Mouse (Mus musculus) midbrain, embryonic 15.5 days (tissue): ENCODE measurements at regions not wholly inside any gene's neighbourhood (a gene's known extent, or its start where the extent isn't known, plus 50 kb on each side); places are given as distances from the start of the nearest gene placed in this dataset.

Experiments used
- ATAC-seq: fragments of 200-750 bp; cut with Nextera tagmentation; replicated peaks from 2 replicates; pipeline ENCODE4 v1.8.0; 2017; ENCODE audit warnings: moderate TSS enrichment
- H3K27ac ChIP-seq: fragments of 300-500 bp; sonication (generic); 2 replicates; pipeline ENCODE4 v1.5.1; 2015; ENCODE audit warnings: mild to moderate bottlenecking, inconsistent platforms
- H3K27me3 ChIP-seq: fragments of 300-500 bp; sonication (generic); replicated peaks from 2 replicates; pipeline ENCODE4 v1.6.1; 2015; ENCODE audit warnings: inconsistent platforms
- H3K36me3 ChIP-seq: fragments of 300-500 bp; sonication (generic); replicated peaks from 2 replicates; pipeline ENCODE4 v1.6.1; 2015; ENCODE audit warnings: inconsistent platforms
- H3K4me1 ChIP-seq: fragments of 300-500 bp; sonication (generic); 2 replicates; pipeline ENCODE4 v1.6.1; 2015; ENCODE audit warnings: inconsistent platforms
- H3K4me2 ChIP-seq: fragments of 300-500 bp; sonication (generic); 2 replicates; pipeline ENCODE4 v1.6.1; 2015; ENCODE audit warnings: inconsistent platforms, mild to moderate bottlenecking, moderate library complexity
- H3K4me3 ChIP-seq: fragments of 300-500 bp; sonication (generic); 2 replicates; pipeline ENCODE4 v1.5.1; 2015; ENCODE audit warnings: mild to moderate bottlenecking, inconsistent platforms
- H3K9ac ChIP-seq: fragments of 300-500 bp; sonication (generic); 2 replicates; pipeline ENCODE4 v1.6.1; 2015; ENCODE audit warnings: mild to moderate bottlenecking, inconsistent platforms
- H3K9me3 ChIP-seq: fragments of 300-500 bp; sonication (generic); 2 replicates; pipeline ENCODE4 v1.6.1; 2016; ENCODE audit warnings: inconsistent platforms
- WGBS: fragments of 180-500 bp; shearing (Covaris S2); methylation state at CpG from one replicate; pipeline ENCODE4 v1.1.7; 2015; ENCODE audit warnings: mixed read lengths; 5-methylcytosine and 5-hydroxymethylcytosine counted together

GRCm38 (mm10) chr8:98955803-98956202 is 460.5 kb downstream of the Cdh8 start:
- Histone ChIP-seq H3K27me3 (no peaks in the 10 kb centered on the region), H3K27ac (no peak overlapping the region), H3K36me3 (no peaks in the 10 kb centered on the region), H3K9me3 (no peaks in the 10 kb centered on the region), H3K9ac (no peak overlapping the region), H3K4me1 (no peaks in the 10 kb centered on the region), H3K4me3 (no peak overlapping the region), H3K4me2 (no peak overlapping the region)
- WGBS: 52% methylated on average over 4 of the region's 4 CpGs
- ATAC-seq: no peak

DNA sequence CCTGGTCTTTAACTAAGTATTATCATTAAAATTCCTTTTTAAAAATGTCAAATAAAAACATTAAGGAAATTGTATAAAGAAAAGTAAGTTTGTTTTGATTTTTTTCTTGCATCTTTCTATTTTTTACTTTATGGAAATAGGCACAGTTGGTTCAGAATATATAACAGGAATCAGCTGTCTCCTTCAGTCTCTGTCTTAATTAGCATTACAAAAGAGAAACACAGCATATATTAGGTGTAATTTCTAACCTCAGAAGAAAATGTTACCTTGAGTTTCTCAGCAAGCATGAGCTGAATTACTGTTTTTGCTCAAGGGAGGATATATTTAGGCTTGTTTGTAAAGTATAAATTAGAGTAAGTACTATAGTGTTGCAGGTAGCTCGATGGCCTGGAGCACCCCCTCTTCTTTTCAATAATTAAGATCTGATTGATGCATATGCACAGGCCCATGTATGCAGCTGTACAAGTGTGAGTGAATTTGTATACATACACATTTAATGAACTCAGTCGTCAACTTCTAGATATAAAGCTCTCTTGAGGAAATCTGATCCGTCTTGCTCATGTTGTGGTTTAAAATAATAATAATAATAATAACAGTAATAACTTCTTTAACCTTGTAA is 503.0 kb downstream of the Cdh8 start:
- WGBS: 45% methylated on average over 3 of the region's 3 CpGs

GRCm38 (mm10) chr8:98893331-98893730 is 522.9 kb downstream of the Cdh8 start:
- no peaks in the 10 kb centered on the region for H3K36me3 ChIP-seq
- no peaks in the 10 kb centered on the region for H3K27me3 ChIP-seq
- H3K4me3 ChIP-seq: no peak overlapping the region
- no peaks in the 10 kb centered on the region; the same call in 1 of the 2 replicates for H3K9me3 ChIP-seq
- H3K4me2 ChIP-seq: no peak overlapping the region
- no peak overlapping the region for H3K27ac ChIP-seq
- WGBS: 84% methylated on average over 4 of the region's 4 CpGs
- H3K4me1 ChIP-seq: no peaks in the 10 kb centered on the region
- no peak for ATAC-seq
- H3K9ac ChIP-seq: no peak overlapping the region

More for the DNA sequence above, 503.0 kb downstream of the Cdh8 start:
- H3K27me3 ChIP-seq: no peaks in the 10 kb centered on the region
- H3K9ac ChIP-seq: no peak overlapping the region
- no peak overlapping the region for H3K4me3 ChIP-seq
- H3K4me2 ChIP-seq: no peak overlapping the region
- H3K36me3 ChIP-seq: no peaks in the 10 kb centered on the region
- no peak overlapping the region for H3K27ac ChIP-seq
- ATAC-seq: no peak
- no peaks in the 10 kb centered on the region for H3K4me1 ChIP-seq
- peaks cover 7% of the 10 kb centered on the region; the same call in 1 of the 2 replicates for H3K9me3 ChIP-seq

DNA sequence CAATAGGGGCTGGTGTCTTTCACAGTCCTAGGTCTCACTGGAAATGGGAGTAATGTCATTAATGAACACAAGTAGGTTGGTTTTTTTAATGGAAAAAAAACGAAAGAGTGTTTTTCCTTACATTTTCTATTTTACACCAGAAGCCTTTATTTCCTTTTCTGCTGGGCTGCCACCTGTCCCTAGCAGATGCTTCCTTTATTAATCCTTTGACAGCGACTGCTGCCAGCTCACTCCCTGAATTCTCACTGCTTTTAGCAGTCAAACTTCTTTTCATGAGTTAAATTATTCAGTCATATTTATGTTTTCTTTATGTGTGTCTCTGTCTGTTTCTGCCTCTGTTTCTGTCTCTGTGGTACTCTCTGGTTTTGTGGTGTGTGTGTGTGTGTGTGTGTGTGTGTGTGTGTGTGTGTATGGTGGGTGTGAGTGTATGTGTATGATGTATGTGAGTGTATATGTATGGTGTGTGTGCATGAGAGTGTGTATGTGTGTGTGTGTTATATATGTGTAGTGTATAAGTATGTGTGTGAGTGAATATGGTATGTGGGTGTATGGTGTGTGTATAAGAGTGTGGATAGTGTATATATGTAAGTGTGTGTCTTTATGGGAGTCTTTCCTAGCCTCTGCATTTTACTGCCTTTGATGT is 554.5 kb downstream of the Cdh8 start:
- no peak overlapping the region for H3K4me2 ChIP-seq
- H3K36me3 ChIP-seq: no peaks in the 10 kb centered on the region
- no peaks in the 10 kb centered on the region for H3K27me3 ChIP-seq
- no peaks in the 10 kb centered on the region for H3K4me1 ChIP-seq
- H3K9ac ChIP-seq: no peak overlapping the region
- no peak overlapping the region for H3K4me3 ChIP-seq
- 34% methylated on average over 2 of the region's 2 CpGs for WGBS
- no peak overlapping the region for H3K27ac ChIP-seq
- no peak for ATAC-seq
- no peaks in the 10 kb centered on the region for H3K9me3 ChIP-seq

GRCm38 (mm10) chr8:98861175-98861574 is 555.1 kb downstream of the Cdh8 start:
- Histone ChIP-seq H3K4me3 (no peak overlapping the region), H3K27ac (no peak overlapping the region), H3K9me3 (no peaks in the 10 kb centered on the region), H3K36me3 (no peaks in the 10 kb centered on the region), H3K27me3 (no peaks in the 10 kb centered on the region), H3K4me2 (no peak overlapping the region), H3K4me1 (no peaks in the 10 kb centered on the region), H3K9ac (no peak overlapping the region)
- ATAC-seq: no peak
- 66% methylated on average over 4 of the region's 4 CpGs for WGBS

DNA sequence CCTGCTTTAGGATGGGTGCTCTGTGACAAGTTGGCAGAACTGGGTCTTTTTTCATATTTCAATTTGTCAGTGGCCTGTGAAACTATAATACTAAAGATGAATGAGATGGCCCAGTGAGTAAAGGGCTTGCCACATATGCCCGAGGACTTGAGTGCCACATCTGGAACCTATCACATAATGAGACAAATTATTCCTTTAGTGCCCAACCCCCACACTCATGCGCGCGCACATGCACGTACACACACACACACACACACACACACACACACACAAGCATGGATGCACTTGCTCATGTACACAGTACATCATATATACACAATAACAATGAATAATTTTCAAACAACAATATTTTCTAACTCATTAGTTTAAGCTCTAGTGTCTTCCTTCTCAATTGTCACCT is 555.9 kb downstream of the Cdh8 start:
- Histone ChIP-seq H3K4me1 (no peaks in the 10 kb centered on the region), H3K36me3 (no peaks in the 10 kb centered on the region), H3K9me3 (no peaks in the 10 kb centered on the region), H3K27me3 (no peaks in the 10 kb centered on the region), H3K9ac (no peak overlapping the region), H3K27ac (no peak overlapping the region), H3K4me3 (no peak overlapping the region), H3K4me2 (no peak overlapping the region)
- 85% methylated on average over 5 of the region's 5 CpGs for WGBS
- no peak for ATAC-seq

DNA sequence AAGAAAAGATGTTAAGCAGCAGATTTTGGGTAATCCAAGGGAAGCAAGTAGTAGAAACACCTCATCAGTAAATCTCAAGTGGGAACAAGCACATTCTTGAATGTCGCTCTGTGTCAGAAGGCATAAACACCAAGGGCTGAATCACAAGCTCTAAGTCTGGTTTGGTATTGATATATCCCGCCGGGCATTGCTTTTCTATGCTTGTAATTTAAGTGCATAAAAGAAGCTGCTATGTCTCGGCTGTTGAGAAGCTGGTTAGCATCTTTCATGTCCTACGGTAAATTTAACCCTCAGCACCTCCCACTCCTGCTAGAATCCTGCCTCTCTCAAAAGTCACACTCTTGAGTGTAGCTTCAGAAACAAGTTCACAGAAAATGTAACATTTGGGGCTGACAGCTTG is 586.8 kb downstream of the Cdh8 start:
- H3K4me2 ChIP-seq: no peak overlapping the region
- H3K27me3 ChIP-seq: no peaks in the 10 kb centered on the region
- no peaks in the 10 kb centered on the region for H3K4me1 ChIP-seq
- no peaks in the 10 kb centered on the region for H3K9me3 ChIP-seq
- no peak overlapping the region for H3K9ac ChIP-seq
- H3K27ac ChIP-seq: no peak overlapping the region
- WGBS: 76% methylated on average over 5 of the region's 5 CpGs
- no peak for ATAC-seq
- H3K36me3 ChIP-seq: no peaks in the 10 kb centered on the region
- no peak overlapping the region for H3K4me3 ChIP-seq

- Histone ChIP-seq H3K27me3 (no peaks in the 10 kb centered on the region), H3K27ac (no peak overlapping the region), H3K9ac (no peak overlapping the region), H3K4me3 (no peak overlapping the region), H3K9me3 (no peaks in the 10 kb centered on the region), H3K36me3 (no peaks in the 10 kb centered on the region), H3K4me2 (no peak overlapping the region), H3K4me1 (no peaks in the 10 kb centered on the region)
- 55% methylated on average over 4 of the region's 4 CpGs for WGBS
- no peak for ATAC-seq
Observed at GRCm38 (mm10) chr8:98829006-98829405, 587.3 kb downstream of the Cdh8 start.

DNA sequence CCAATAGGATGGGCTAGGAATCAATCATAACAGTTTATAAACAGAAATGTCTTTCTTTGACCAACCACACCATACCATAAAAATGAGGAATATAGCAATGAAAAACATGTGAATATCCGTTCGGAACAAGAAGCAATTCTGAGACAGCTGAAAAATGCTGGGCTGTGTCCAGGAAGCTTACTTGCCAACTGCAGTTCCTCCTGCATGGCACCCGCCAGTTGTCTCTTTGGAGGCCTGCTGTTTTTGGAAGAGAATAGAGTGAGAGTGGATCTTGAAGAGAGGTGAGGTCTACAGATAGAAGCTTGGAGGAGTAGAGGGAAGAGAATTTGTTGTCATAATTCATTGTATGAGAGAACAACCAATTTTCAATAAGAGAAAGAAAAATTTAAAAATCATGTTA is 604.3 kb downstream of the Cdh8 start:
- no peak overlapping the region for H3K9ac ChIP-seq
- no peak for ATAC-seq
- H3K4me2 ChIP-seq: no peak overlapping the region
- no peak overlapping the region for H3K27ac ChIP-seq
- no peaks in the 10 kb centered on the region for H3K27me3 ChIP-seq
- WGBS: 90% methylated on average over 3 of the region's 3 CpGs
- H3K36me3 ChIP-seq: no peaks in the 10 kb centered on the region
- no peak overlapping the region for H3K4me3 ChIP-seq
- no peaks in the 10 kb centered on the region for H3K9me3 ChIP-seq
- H3K4me1 ChIP-seq: no peaks in the 10 kb centered on the region

- Histone ChIP-seq H3K4me2 (no peak overlapping the region), H3K36me3 (no peaks in the 10 kb centered on the region), H3K27ac (no peak overlapping the region), H3K4me1 (no peaks in the 10 kb centered on the region), H3K9me3 (no peaks in the 10 kb centered on the region), H3K27me3 (no peaks in the 10 kb centered on the region), H3K4me3 (no peak overlapping the region), H3K9ac (no peak overlapping the region)
- ATAC-seq: no peak
- WGBS: 81% methylated on average over 2 of the region's 2 CpGs
Observed at GRCm38 (mm10) chr8:98797445-98797844, 618.8 kb downstream of the Cdh8 start.

DNA sequence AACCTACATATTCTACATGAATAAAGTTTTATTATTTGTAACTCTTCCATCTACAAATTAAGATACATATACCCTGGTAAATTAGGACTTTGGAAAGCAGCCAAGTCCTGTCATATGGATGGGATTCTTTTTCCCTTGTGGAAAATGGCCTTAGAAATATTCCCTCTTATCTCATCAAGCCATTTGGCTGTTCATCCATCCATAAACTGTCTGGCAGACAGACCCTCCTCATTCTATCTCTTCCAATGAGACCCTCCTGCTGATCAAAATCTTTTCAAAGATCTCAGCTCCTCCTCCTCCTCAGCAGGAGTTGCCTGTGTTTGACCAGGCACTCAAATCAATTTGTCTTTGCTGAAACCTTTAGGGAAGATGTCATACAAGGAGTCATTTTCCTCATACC is 649.2 kb downstream of the Cdh8 start:
- Histone ChIP-seq H3K4me1 (no peaks in the 10 kb centered on the region), H3K27me3 (no peaks in the 10 kb centered on the region), H3K9ac (no peak overlapping the region), H3K4me3 (no peak overlapping the region), H3K36me3 (no peaks in the 10 kb centered on the region), H3K9me3 (no peaks in the 10 kb centered on the region), H3K4me2 (no peak overlapping the region), H3K27ac (no peak overlapping the region)
- ATAC-seq: no peak

DNA sequence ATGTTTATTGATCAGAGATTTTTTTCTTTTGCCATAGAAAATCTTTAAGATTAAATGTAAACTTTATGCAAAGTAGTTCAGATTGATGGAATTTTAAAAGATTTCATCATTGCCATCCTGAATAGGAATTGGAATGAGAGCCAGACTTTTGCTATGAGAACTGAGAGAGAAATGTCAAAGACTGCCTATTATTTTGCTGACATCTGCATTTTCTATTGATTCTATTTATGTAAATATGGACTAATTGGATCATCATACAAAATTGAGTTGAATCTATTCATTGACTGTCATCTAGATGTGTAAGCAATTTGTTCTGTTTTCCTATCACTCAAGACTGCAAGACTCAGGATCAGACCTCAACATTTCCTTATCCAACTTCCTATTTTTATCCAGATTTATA is 659.7 kb downstream of the Cdh8 start:
- no peak overlapping the region for H3K4me2 ChIP-seq
- peaks cover 6% of the 10 kb centered on the region; the same call in 1 of the 2 replicates for H3K4me1 ChIP-seq
- H3K36me3 ChIP-seq: no peaks in the 10 kb centered on the region
- H3K4me3 ChIP-seq: no peak overlapping the region
- no peak overlapping the region for H3K9ac ChIP-seq
- ATAC-seq: no peak
- H3K9me3 ChIP-seq: no peaks in the 10 kb centered on the region
- H3K27ac ChIP-seq: no peak overlapping the region
- H3K27me3 ChIP-seq: no peaks in the 10 kb centered on the region

DNA sequence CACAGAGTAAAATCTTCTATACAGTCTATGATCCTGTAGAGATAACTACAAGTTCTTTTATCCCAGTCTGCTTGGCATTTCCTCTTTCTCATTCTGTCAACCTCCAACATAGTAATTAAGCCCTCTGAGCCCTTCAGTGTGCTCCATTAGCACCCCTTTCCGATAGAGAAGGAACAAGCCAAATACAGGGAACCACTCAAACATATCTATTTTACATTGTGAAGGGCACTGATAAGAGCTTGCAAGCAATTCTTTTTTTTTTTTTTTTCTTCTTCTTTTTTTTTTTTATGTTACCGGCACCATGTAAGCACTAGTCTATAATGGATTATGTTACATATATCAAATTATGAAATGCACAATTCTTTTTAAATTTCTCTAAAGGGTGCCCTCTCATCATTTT is 660.5 kb downstream of the Cdh8 start:
- Histone ChIP-seq H3K27me3 (no peaks in the 10 kb centered on the region), H3K4me1 (peaks cover 6% of the 10 kb centered on the region; the same call in 1 of the 2 replicates), H3K9ac (no peak overlapping the region), H3K4me2 (no peak overlapping the region), H3K27ac (no peak overlapping the region), H3K36me3 (no peaks in the 10 kb centered on the region), H3K4me3 (no peak overlapping the region), H3K9me3 (no peaks in the 10 kb centered on the region)
- 46% methylated on average over 2 of the region's 2 CpGs for WGBS
- no peak for ATAC-seq
